Mouse (Mus musculus) adrenal gland (tissue): Measurements from ENCODE around the gene Opa3.

ENCODE experiments used
- intact Hi-C: fragments of 180-260 bp; cut with DNase I; formaldehyde crosslinking; loops from one replicate; pipeline ENCODE4 v1.15.1; 2025

Gene Opa3

GRCm38 (mm10) chr7:19213385-19213784 is 14.7 kb upstream of the Opa3 start:
- intact Hi-C loops, result loop anchor here (5.0 kb wide), 1 partner anchor 36 kb away; the partner anchor contains the start of gene Eml2

- intact Hi-C loops, result loop anchor here (5.0 kb wide), 1 partner anchor 37 kb away; the partner anchor contains the start of gene Eml2
These were observed 13.8 kb upstream of the Opa3 start for GRCm38 (mm10) chr7:19214369-19214768.

GRCm38 (mm10) chr7:19214940-19215339 is 13.2 kb upstream of the Opa3 start:
- intact Hi-C loops, result loop anchor here (5.0 kb wide), 1 partner anchor 38 kb away; the partner anchor contains the start of gene Eml2

- intact Hi-C loops, result no loop called here
These were observed 10.6 kb upstream of the Opa3 start for GRCm38 (mm10) chr7:19217492-19217891.

- intact Hi-C loops, result no loop called here
These were observed 10.2 kb upstream of the Opa3 start for GRCm38 (mm10) chr7:19217944-19218343.

GRCm38 (mm10) chr7:19220061-19220460 is 8.1 kb upstream of the Opa3 start:
- intact Hi-C loops, result no loop called here

GRCm38 (mm10) chr7:19222189-19222588 is 5.9 kb upstream of the Opa3 start:
- intact Hi-C loops, result no loop called here

- intact Hi-C loops, result no loop called here
These were observed 5.3 kb upstream of the Opa3 start for GRCm38 (mm10) chr7:19222875-19223274.

- intact Hi-C loops, result no loop called here
These were observed 3.2 kb upstream of the Opa3 start for GRCm38 (mm10) chr7:19224933-19225332.

- intact Hi-C loops, result no loop called here
These were observed 1.0 kb upstream of the Opa3 start for GRCm38 (mm10) chr7:19226817-19227797.

- intact Hi-C loops, result no loop called here
These were observed 637 bp downstream of the Opa3 start for GRCm38 (mm10) chr7:19228793-19229148.

GRCm38 (mm10) chr7:19229404-19229803 is 1.3 kb downstream of the Opa3 start:
- intact Hi-C loops, result no loop called here

GRCm38 (mm10) chr7:19230041-19230580 is 2.0 kb downstream of the Opa3 start:
- intact Hi-C loops, result loop anchor here (10.0 kb wide), 1 partner anchor 115 kb away; the partner anchor contains the start of gene Ercc1

GRCm38 (mm10) chr7:19230899-19231298 is 2.8 kb downstream of the Opa3 start:
- intact Hi-C loops, result loop anchor here (10.0 kb wide), 1 partner anchor 114 kb away; the partner anchor contains the start of gene Ercc1

- intact Hi-C loops, result loop anchor here (10.0 kb wide), 1 partner anchor 113 kb away; the partner anchor contains the start of gene Ercc1
These were observed 3.7 kb downstream of the Opa3 start for GRCm38 (mm10) chr7:19231849-19232248.

GRCm38 (mm10) chr7:19234652-19235051 is 6.5 kb downstream of the Opa3 start:
- intact Hi-C loops, result loop anchor here (10.0 kb wide), 1 partner anchor 110 kb away; the partner anchor contains the start of gene Ercc1

GRCm38 (mm10) chr7:19235092-19235671 is 7.0 kb downstream of the Opa3 start:
- intact Hi-C loops, result loop anchor here (10.0 kb wide), 1 partner anchor 110 kb away; the partner anchor contains the start of gene Ercc1

GRCm38 (mm10) chr7:19236411-19236810 is 8.3 kb downstream of the Opa3 start:
- intact Hi-C loops, result loop anchor here (10.0 kb wide), 1 partner anchor 108 kb away; the partner anchor contains the start of gene Ercc1

- intact Hi-C loops, result loop anchor here (2.0 to 10.0 kb wide), 2 partner anchors 46 to 106 kb away; partner anchors contain the start of gene Ercc1
These were observed 10.2 kb downstream of the Opa3 start for GRCm38 (mm10) chr7:19238344-19238743.

GRCm38 (mm10) chr7:19239423-19239822 is 11.3 kb downstream of the Opa3 start:
- intact Hi-C loops, result loop anchor here (2.0 to 10.0 kb wide), 2 partner anchors 45 to 105 kb away; partner anchors contain the start of gene Ercc1

- intact Hi-C loops, result loop anchor here (2.0 to 10.0 kb wide), 2 partner anchors 45 to 105 kb away; partner anchors contain the start of gene Ercc1
These were observed 11.9 kb downstream of the Opa3 start for GRCm38 (mm10) chr7:19239986-19240385.
